Mouse (Mus musculus): ENCODE measurements around the gene B3gnt6.

B3gnt6 gene

GRCm38 (mm10) chr7:98176322-98177070 is 22.8 kb downstream of the B3gnt6 start:
- no peak for DNase-seq

- DNase-seq, result no peak
These were observed 24.2 kb downstream of the B3gnt6 start for GRCm38 (mm10) chr7:98174883-98175755.

GRCm38 (mm10) chr7:98173408-98173807 is 25.9 kb downstream of the B3gnt6 start:
- DNase-seq, result no peak

DNA sequence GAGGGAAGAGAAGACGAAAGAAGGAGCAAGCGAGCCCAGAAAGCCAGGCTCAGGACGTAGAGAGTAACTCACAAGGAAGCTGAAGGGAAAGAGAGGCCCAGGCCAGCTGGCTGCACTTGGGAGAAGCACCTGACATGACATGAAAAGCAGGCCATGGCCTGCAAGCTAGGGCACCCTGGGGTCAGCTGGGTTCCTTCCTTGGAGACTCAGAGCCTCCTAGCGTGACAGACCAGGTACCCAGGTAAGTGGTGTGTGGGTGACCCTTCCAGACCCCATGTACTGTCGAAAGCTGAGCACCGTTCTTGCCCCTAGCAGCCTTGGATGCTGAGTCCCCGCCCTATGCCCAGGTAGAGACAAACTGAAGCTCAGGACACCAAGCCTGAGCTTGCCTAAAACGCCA is 26.6 kb downstream of the B3gnt6 start:
- no peak for DNase-seq

GRCm38 (mm10) chr7:98171141-98172073 is 27.9 kb downstream of the B3gnt6 start:
- peak in 1 of 2 experiments; percentile 24 for DNase-seq

GRCm38 (mm10) chr7:98164999-98165528 is 34.2 kb downstream of the B3gnt6 start:
- DNase-seq, result peak in 1 of 2 experiments; percentile 28

DNA sequence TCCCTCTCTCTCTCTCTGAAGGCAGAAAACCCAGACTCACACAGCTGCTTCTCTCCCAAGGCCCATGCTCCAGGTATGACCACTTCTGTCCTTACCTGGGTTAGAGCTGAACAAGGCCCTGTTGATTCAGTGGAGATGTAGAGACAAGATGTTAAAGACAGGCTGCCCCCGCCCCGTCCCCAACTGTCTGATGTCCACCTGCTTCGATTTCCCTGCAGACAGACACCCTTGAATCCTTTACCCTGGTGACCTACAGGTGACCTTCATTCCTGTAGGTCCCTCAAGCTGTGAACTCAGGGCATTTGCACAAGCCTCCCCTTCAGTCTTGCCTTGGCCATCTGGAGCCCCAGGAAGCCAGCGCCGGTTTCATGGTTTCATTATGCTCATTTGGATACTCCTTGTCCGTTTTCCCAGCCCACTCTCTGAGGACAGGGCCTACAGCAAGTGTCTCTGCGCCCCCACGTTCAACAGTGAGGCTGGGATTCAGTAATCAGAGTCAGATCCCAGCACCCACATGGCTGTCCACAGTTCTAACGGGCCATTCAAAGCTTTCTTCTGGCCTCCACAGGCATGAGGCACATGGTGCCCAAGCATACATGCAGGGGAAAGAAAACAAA is 34.8 kb downstream of the B3gnt6 start:
- no peak for DNase-seq

- DNase-seq, result no peak
These were observed 35.6 kb downstream of the B3gnt6 start for GRCm38 (mm10) chr7:98163700-98164099.

- no peak for DNase-seq
These were observed 37.0 kb downstream of the B3gnt6 start for GRCm38 (mm10) chr7:98162239-98162638.

- peak in 1 of 2 experiments; percentile 54 for DNase-seq
These were observed 39.1 kb downstream of the B3gnt6 start for GRCm38 (mm10) chr7:98160041-98160740.

GRCm38 (mm10) chr7:98158481-98158880 is 40.8 kb downstream of the B3gnt6 start:
- DNase-seq, result peak in 1 of 2 experiments; percentile 20

DNA sequence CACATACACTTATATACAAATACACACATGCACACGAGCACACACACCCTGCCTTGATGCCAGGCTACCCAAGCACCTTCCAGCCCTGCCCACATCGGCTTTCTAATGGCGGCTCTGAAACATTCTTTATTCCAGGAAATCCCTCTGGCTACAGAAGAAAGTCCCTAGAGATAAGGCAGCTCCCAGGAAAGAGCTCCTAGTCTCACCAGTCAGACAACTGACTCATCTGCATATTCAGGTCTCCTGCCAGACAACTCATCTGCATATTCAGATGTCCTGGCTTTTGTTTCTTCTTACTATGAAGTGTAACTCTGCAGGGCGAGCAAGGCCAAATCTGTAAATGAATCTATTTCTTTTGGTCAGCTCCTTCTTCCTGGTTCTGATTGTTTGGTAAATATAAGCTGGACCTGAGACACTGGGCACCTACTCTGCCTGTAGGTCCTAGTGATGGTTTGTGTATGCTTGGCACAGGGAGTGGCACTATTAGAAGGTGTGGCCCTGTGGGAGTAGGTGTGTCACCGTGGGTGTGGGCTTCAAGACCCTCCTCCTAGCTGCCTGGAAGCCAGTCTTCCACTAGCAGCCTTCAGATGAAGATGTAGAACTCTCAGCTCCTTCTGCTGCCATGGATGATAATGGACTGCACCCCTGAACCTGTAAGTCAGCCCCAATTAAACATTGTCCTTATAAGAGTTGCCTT is 41.5 kb downstream of the B3gnt6 start:
- DNase-seq, result no peak

DNA sequence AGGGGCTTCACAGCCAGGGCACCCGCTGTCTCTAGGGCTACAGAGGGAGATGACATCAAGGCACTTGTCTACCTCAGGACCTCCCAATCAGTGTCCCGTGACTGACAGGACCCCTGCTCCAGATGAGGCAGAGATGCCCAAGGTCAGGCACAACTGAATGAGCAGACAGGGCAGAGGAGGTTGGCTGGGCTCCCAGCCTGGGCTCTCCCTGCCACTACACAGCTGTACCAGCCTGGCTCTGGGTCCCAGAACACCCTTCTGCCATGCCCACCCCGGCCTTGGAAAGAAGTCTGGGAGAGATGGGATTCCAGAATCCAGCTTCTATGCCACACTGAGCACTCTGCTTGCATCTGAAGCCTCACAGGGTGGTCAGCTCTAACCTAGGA is 43.0 kb downstream of the B3gnt6 start:
- no peak for DNase-seq

GRCm38 (mm10) chr7:98155546-98156279 is 43.6 kb downstream of the B3gnt6 start:
- DNase-seq, result peak; percentile 82 to 87

DNA sequence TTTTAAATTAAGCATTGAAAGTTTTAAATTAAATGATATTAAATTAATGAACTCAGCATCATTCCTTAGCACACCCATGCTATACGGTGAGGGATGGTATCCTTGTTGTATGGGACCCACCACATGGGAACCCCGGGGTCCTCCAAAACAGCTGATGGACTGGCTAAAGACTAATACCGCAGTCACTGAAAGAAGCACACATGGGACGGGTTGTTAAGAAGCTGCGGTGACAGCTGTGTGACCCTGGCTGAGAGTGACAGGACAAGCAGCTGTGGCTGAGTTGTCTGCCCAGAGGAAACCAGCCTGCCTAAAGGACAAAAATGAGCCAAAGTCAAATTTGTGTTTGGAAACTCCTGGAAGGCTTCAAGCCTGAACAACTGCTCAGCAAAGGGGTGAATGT is 45.4 kb downstream of the B3gnt6 start:
- DNase-seq, result no peak

DNA sequence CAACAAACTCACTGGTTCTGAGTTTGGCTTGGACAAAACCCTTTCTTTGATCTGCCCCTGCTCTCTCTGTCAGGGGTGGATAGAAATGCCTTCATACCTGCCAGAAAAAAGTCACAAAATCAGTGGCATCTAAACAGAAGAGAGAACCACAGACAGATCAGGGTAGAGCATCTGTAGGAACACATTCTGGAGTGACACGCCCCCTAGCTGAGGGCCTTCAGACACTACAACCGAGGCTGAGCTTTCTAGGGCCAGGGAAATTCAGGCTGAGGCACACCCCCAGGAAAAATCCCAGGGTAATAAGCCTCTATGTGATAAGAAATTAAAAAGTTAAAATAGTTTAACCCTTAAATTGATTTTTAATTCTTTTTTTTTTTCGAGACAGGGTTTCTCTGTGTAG is 45.9 kb downstream of the B3gnt6 start:
- no peak for DNase-seq

- peak in 1 of 2 experiments; percentile 43 for DNase-seq
These were observed 46.9 kb downstream of the B3gnt6 start for GRCm38 (mm10) chr7:98152400-98152799.

DNA sequence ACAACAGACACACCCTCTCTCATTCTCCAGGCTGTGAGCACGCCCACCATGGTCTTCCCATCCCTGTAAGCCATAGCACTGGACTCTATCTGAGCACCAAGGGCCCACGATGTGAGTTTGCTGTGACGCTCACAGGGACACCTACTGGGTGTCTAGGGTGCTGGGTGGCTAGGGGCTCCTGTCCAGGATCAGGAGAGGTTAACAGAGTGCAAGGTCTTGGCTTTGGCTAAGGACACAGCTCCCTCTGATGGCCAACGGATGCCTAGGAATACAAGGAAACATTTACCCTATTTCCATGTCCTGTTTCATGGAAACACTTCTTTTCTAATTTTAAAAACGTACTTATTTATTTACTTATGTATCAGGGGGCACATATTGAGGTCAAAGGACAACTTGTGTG is 48.8 kb downstream of the B3gnt6 start:
- no peak for DNase-seq

- peak in 1 of 2 experiments; percentile 1 for DNase-seq
These were observed 49.5 kb downstream of the B3gnt6 start for GRCm38 (mm10) chr7:98149802-98150201.
